Mouse (Mus musculus) T-helper 17 cell (primary cell): ENCODE results near the gene Tmem37.

Experiments used
- in situ Hi-C, 2 experiments: fragments of 300-600 bp; cut with MboI, MseI; formaldehyde crosslinking; loops; 1 replicate in 1 of 2; 2 replicates in 1 of 2; pipeline ENCODE4 v1.15.1; 2025; ENCODE audit warnings: high pct_unique_total_duplicates in 2 of 2

Tmem37 gene

DNA sequence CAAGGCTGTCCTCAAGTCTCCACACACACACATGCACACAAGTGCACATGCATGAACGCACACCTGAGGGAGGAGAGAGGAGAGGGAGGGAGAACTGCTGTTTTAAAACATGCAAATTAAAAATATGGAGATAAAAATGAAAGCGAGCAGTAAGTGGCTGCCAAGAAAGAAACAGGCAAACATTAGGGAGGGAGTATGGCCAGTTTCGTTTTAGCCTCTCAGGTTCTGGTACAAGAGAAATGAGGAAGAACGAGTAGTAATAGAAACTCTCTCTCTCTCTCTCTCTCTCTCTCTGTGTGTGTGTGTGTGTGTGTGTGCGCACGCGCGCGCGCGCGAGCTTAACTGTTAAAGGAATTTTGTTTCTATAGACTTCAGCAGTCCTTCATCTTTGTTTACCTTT is 54.4 kb downstream of the Tmem37 start:
- in situ Hi-C loops: no loop called here

DNA sequence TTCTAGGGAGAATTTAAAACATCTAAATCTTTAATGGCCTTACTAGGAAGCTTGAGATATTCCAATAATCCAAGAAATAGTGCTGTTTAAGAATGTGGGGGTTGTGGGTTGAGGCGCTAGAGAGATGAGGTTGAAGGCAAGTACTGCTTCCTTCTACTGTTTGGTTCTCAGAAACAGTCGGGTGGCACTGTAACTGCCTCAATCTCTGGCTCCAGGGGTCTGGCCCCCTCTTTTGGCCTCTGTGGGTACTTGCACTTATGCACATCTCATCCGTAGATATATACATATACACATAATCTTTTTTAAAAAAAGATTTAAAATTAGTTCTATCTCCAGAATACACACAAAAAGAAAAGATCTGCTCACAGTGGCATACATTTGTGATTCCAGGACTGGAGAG is 55.0 kb downstream of the Tmem37 start:
- in situ Hi-C loops: no loop called here
